Mouse (Mus musculus): ENCODE results near the gene Arhgap27. TPM values are rescaled to one million over a fixed set of nuclear protein-coding genes. Genes with fewer than 3 reads are reported as not detected.

The Arhgap27 gene
- polyA plus RNA-seq, 1 experiment from 2014 or later = 17.8 TPM

DNA sequence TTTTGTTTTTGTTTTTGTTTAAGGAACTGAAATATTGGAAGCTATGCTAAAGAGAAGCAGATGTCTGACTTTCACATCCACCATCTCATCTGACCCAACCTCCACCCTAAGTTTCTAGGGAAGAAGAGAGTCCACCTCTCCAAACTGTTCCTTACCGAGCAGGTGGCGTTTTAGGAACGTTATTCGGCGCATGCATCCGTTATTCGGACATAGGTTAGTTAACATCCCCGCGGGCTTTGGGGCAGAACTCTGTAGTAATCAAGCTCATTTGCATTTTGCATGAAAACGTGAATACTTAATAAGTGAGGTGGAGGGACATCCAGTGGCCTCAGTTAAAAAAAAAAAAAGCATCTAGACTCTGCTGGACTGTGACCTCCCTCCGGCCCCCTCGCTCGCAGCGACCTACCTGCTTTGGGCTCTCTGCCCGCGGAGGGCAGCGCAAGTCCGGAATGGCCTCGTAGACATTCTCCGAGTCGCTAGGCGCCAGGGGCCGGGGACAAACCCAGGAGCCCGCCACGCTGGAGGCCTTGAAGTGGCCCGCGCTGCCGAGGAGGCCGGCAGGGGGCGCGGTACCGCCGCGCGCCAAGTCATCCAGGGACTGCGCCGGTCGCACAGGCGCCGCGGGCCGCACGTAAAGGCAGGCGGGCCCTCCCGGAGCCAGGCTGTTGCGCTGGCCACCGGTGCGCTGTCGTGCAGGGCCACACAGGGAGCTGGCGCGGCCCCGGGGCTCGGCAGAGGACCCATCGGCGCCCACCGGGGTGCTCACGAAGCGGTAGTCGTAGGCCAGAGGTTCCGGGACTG is 3.5 kb downstream of the Arhgap27 start:
- Histone ChIP-seq H3K4me3 (ENCODE audit: low read length) (peak overlapping the region; percentile 48), H3K9me3 (ENCODE audit: low read length) (no peaks in the 10 kb centered on the region), H3K27me3 (ENCODE audit: insufficient read depth, low read length) (peaks cover 29% of the 10 kb centered on the region), H3K4me1 (ENCODE audit: insufficient read depth, low read length) (peaks cover 73% of the 10 kb centered on the region), H3K4me2 (replicated peaks; ENCODE audit: low read depth, low read length) (peak overlapping the region; percentile 95), H3K27ac (ENCODE audit: low read length) (peak overlapping the region; percentile 57; the same call in 1 of the 2 replicates), H3K36me3 (ENCODE audit: insufficient read depth, low read length) (no peaks in the 10 kb centered on the region), H3K9ac (replicated peaks; ENCODE audit: low read length) (peak overlapping the region; percentile 77)
- peak; percentile 23; the same call in 1 of the 2 replicates for ATAC-seq (ENCODE audit: low FRiP score, low TSS enrichment)
- WGBS = 1% methylated on average over 60 of the region's 60 CpGs

DNA sequence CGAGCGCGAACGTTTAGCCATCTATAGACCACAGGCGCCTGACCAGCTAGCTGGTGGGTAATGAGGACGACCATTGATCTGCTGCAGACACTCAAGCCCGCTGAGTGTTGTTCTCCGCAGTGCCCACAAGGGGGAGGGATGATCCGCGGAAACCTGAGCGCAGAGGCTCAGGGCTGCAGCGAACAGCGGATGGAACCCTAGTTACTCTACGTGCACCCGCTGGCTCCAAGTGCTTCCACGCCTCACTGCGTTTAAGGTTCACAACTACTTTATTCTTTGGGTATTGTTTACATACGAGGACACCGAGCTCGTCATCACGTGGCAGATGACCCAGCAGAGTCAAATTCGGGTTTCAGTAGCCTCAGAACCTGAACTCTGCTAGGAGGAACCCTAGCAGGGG is 4.4 kb downstream of the Arhgap27 start:
- Histone ChIP-seq H3K27me3 (ENCODE audit: insufficient read depth, low read length) (peaks cover 25% of the 10 kb centered on the region), H3K4me2 (replicated peaks; ENCODE audit: low read depth, low read length) (peak overlapping the region; percentile 95), H3K9ac (replicated peaks; ENCODE audit: low read length) (no peak overlapping the region), H3K9me3 (ENCODE audit: low read length) (no peaks in the 10 kb centered on the region), H3K4me3 (ENCODE audit: low read length) (peak overlapping the region; percentile 10), H3K36me3 (ENCODE audit: insufficient read depth, low read length) (no peaks in the 10 kb centered on the region), H3K27ac (ENCODE audit: low read length) (no peak overlapping the region), H3K4me1 (ENCODE audit: insufficient read depth, low read length) (peaks cover 68% of the 10 kb centered on the region)
- WGBS = under 1% methylated on average over 22 of the region's 22 CpGs
- no peak for ATAC-seq (ENCODE audit: low FRiP score, low TSS enrichment)

- Histone ChIP-seq H3K9ac (replicated peaks; ENCODE audit: low read length) (no peak overlapping the region), H3K27ac (ENCODE audit: low read length) (no peak overlapping the region), H3K4me2 (replicated peaks; ENCODE audit: low read depth, low read length) (no peak overlapping the region), H3K36me3 (ENCODE audit: insufficient read depth, low read length) (no peaks in the 10 kb centered on the region), H3K4me3 (ENCODE audit: low read length) (no peak overlapping the region), H3K9me3 (ENCODE audit: low read length) (no peaks in the 10 kb centered on the region), H3K27me3 (ENCODE audit: insufficient read depth, low read length) (peaks cover 22% of the 10 kb centered on the region), H3K4me1 (ENCODE audit: insufficient read depth, low read length) (peaks cover 60% of the 10 kb centered on the region)
- no peak for ATAC-seq (ENCODE audit: low FRiP score, low TSS enrichment)
- WGBS = 64% methylated on average over 4 of the region's 4 CpGs
Measured at GRCm38 (mm10) chr11:103358316-103358715, 5.2 kb downstream of the Arhgap27 start.

DNA sequence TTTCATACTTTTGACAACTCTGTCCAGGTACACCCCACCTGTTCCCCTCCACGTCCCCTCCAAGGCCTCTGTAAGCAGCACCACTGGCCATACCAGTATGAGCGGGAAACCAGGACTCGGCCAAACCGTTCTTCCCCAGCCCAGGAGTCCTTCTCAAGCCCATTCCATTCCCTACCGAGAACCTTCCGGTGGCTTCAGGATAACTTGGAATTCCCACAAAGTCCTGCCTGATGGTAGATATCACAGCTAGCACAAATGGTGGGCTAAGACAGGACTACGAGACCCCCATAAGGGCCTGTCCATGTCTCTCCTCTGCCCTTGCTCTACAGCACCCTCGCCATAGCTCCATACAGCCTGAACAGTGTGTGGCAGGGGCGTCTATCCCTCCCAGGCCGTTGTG is 5.8 kb downstream of the Arhgap27 start:
- Histone ChIP-seq H3K27ac (ENCODE audit: low read length) (no peak overlapping the region), H3K4me3 (ENCODE audit: low read length) (no peak overlapping the region), H3K9me3 (ENCODE audit: low read length) (peaks cover under 1% of the 10 kb centered on the region; the same call in 1 of the 2 replicates), H3K27me3 (ENCODE audit: insufficient read depth, low read length) (peaks cover 22% of the 10 kb centered on the region), H3K36me3 (ENCODE audit: insufficient read depth, low read length) (0 out of 2 replicates have a peak, but pooled peaks cover 2% of the 10 kb centered on the region), H3K4me1 (ENCODE audit: insufficient read depth, low read length) (peaks cover 55% of the 10 kb centered on the region), H3K9ac (replicated peaks; ENCODE audit: low read length) (no peak overlapping the region), H3K4me2 (replicated peaks; ENCODE audit: low read depth, low read length) (no peak overlapping the region)
- WGBS = 93% methylated on average over 10 of the region's 10 CpGs
- ATAC-seq (ENCODE audit: low FRiP score, low TSS enrichment) = no peak

DNA sequence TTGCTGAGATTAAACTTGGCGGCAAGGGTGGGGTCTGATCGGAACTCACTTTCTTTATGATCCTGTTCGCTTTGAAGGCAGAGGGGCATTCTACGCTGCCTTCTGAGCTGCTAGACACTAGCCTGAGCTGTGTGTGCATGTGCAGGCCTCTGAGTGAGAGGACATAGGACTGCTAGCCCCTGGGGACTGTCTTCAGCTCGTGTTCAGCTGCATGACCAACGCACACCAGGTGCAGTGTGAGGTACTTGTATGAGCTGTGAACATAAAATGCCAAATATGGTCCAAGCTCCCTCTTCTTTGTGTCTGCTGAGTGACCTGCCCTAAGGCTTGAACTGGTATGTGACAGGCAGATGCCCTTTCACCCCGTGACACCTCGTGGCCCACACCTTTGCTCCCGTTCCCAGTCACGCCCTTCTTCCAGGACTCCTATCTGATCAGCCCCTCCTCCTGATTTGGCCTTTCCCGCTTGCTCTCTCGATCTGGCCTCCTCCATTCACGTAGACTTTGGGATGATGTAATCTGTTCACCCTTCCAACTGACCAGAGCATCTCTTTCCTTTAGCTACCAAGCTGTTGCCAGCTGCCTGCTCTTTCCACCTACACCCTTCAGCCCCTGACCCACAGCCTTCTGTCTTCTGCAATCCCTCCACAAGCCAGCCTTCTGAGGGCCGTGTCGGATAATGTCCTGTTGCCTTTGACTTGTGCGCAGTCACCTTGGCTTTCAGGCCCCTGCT is 6.4 kb downstream of the Arhgap27 start:
- Histone ChIP-seq H3K36me3 (ENCODE audit: insufficient read depth, low read length) (0 out of 2 replicates have a peak, but pooled peaks cover 2% of the 10 kb centered on the region), H3K4me2 (replicated peaks; ENCODE audit: low read depth, low read length) (no peak overlapping the region), H3K27me3 (ENCODE audit: insufficient read depth, low read length) (peaks cover 17% of the 10 kb centered on the region), H3K4me3 (ENCODE audit: low read length) (no peak overlapping the region), H3K4me1 (ENCODE audit: insufficient read depth, low read length) (peaks cover 49% of the 10 kb centered on the region), H3K27ac (ENCODE audit: low read length) (peak overlapping the region; percentile 90; the same call in 1 of the 2 replicates), H3K9ac (replicated peaks; ENCODE audit: low read length) (no peak overlapping the region), H3K9me3 (ENCODE audit: low read length) (peaks cover 6% of the 10 kb centered on the region)
- ATAC-seq (ENCODE audit: low FRiP score, low TSS enrichment) = no peak
- WGBS = 84% methylated on average over 16 of the region's 16 CpGs

DNA sequence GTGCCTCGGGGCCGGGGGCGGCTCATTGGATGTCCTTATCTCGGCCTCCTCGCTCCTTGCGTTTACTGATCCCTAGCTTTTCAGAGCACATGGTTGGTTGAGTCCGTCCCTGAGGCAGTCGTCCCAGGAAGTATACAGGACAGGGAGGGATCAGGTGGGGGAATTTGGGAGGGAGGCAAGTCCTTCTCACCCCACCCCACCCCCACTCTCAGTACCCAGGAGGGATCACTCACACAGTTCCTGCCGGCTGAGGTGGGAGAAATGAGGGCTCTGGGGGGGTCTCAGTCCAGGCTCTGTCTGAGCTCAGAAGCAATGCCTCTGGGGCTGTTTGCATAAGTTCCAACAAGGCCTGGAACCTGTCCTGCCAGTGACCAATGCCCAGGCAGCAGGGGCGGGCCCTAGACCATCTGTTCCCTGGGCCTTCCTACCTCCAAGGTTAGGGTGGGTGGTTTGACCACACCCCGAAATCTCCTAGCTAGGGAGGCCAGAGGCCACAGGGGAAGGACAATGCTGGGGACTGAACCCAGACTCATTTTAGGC is 7.4 kb downstream of the Arhgap27 start:
- Histone ChIP-seq H3K36me3 (ENCODE audit: insufficient read depth, low read length) (0 out of 2 replicates have a peak, but pooled peaks cover 2% of the 10 kb centered on the region), H3K9me3 (ENCODE audit: low read length) (peaks cover 6% of the 10 kb centered on the region), H3K4me2 (replicated peaks; ENCODE audit: low read depth, low read length) (peak overlapping the region; percentile 45), H3K4me1 (ENCODE audit: insufficient read depth, low read length) (peaks cover 39% of the 10 kb centered on the region), H3K9ac (replicated peaks; ENCODE audit: low read length) (peak overlapping the region; percentile 57), H3K27me3 (ENCODE audit: insufficient read depth, low read length) (peaks cover 7% of the 10 kb centered on the region), H3K27ac (ENCODE audit: low read length) (peak overlapping the region; percentile 90), H3K4me3 (ENCODE audit: low read length) (peak overlapping the region; percentile 26)
- 12% methylated on average over 11 of the region's 11 CpGs for WGBS
- ATAC-seq (ENCODE audit: low FRiP score, low TSS enrichment) = peak; percentile 35

DNA sequence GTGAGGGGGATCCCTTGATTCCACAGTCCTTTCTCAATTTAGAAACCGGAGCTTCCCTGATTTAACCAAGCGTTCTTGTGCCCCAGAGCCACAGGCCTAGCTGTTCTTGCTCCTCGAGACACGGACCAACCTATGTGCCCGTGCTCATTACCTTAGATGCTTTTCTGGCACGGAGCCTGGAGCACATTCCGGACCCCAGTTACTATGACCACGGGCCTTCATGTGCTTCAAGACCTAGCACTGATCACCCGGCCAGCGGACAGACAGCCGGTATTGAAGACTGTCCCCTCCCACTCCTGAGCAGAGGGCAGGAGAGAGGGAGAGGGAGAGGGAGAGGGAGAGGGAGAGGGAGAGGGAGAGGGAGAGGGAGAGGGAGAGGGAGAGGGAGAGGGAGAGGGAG is 8.2 kb downstream of the Arhgap27 start:
- Histone ChIP-seq H3K9me3 (ENCODE audit: low read length) (peaks cover 6% of the 10 kb centered on the region), H3K4me2 (replicated peaks; ENCODE audit: low read depth, low read length) (peak overlapping the region; percentile 3; the same call in 1 of the 2 replicates), H3K9ac (replicated peaks; ENCODE audit: low read length) (no peak overlapping the region), H3K4me1 (ENCODE audit: insufficient read depth, low read length) (peaks cover 34% of the 10 kb centered on the region), H3K27ac (ENCODE audit: low read length) (peak overlapping the region; percentile 56), H3K36me3 (ENCODE audit: insufficient read depth, low read length) (0 out of 2 replicates have a peak, but pooled peaks cover 2% of the 10 kb centered on the region), H3K27me3 (ENCODE audit: insufficient read depth, low read length) (no peaks in the 10 kb centered on the region; the same call in 1 of the 2 replicates), H3K4me3 (ENCODE audit: low read length) (no peak overlapping the region)
- 20% methylated on average over 11 of the region's 11 CpGs for WGBS
- ATAC-seq (ENCODE audit: low FRiP score, low TSS enrichment) = peak; percentile 58

DNA sequence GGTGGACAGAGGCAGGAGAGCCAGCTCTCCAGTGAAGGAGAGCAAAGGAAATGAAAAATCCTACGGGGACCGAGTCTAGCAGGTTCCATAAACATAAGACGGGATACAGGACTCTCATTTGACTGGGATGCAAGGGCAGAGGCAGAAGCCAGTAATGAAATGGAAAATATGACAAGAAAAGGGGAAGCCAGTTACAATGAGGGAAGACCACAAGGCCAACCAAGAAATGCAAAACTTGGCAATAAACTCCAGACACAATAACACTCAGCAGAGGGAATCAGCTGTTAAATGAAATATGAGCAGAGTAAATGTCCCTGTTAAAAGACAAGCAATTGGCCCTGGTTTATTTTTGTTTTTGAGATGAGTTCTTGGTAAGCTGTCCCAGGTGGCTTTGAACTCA is 9.5 kb downstream of the Arhgap27 start:
- no peak overlapping the region for H3K4me2 ChIP-seq (replicated peaks; ENCODE audit: low read depth, low read length)
- 65% methylated on average over 3 of the region's 3 CpGs for WGBS

GRCm38 (mm10) chr11:103352239-103352814 is 11.2 kb downstream of the Arhgap27 start:
- Histone ChIP-seq H3K9me3 (ENCODE audit: low read length) (peaks cover 11% of the 10 kb centered on the region), H3K9ac (replicated peaks; ENCODE audit: low read length) (no peak overlapping the region), H3K4me2 (replicated peaks; ENCODE audit: low read depth, low read length) (no peak overlapping the region), H3K4me1 (ENCODE audit: insufficient read depth, low read length) (peaks cover 16% of the 10 kb centered on the region), H3K4me3 (ENCODE audit: low read length) (no peak overlapping the region), H3K27me3 (ENCODE audit: insufficient read depth, low read length) (no peaks in the 10 kb centered on the region), H3K27ac (ENCODE audit: low read length) (no peak overlapping the region), H3K36me3 (ENCODE audit: insufficient read depth, low read length) (0 out of 2 replicates have a peak, but pooled peaks cover 2% of the 10 kb centered on the region)
- ATAC-seq (ENCODE audit: low FRiP score, low TSS enrichment) = no peak
- 88% methylated on average over 5 of the region's 5 CpGs for WGBS

More for the DNA sequence above, 9.5 kb downstream of the Arhgap27 start:
- ATAC-seq (ENCODE audit: low FRiP score, low TSS enrichment) = no peak
- H3K9ac ChIP-seq (replicated peaks; ENCODE audit: low read length) = no peak overlapping the region
- no peak overlapping the region for H3K27ac ChIP-seq (ENCODE audit: low read length)
- no peak overlapping the region for H3K4me3 ChIP-seq (ENCODE audit: low read length)
- H3K36me3 ChIP-seq (ENCODE audit: insufficient read depth, low read length) = 0 out of 2 replicates have a peak, but pooled peaks cover 2% of the 10 kb centered on the region
- peaks cover 11% of the 10 kb centered on the region for H3K9me3 ChIP-seq (ENCODE audit: low read length)
- peaks cover 23% of the 10 kb centered on the region for H3K4me1 ChIP-seq (ENCODE audit: insufficient read depth, low read length)
- no peaks in the 10 kb centered on the region for H3K27me3 ChIP-seq (ENCODE audit: insufficient read depth, low read length)

All from kidney, embryonic 16.5 days (tissue).